Mouse (Mus musculus): ENCODE measurements around the gene Ccdc12. TPM values are rescaled to one million over a fixed set of nuclear protein-coding genes. Genes with fewer than 3 reads are reported as not detected.

Gene Ccdc12
- polyA plus RNA-seq, 1 experiment = 124 TPM

- 94% methylated on average over 6 of the region's 6 CpGs for WGBS
- Histone ChIP-seq H3K4me1 (ENCODE audit: control insufficient read depth, insufficient read depth, low read length) (peaks cover 4% of the 10 kb centered on the region), H3K4me3 (replicated peaks; ENCODE audit: extremely low read depth, low read depth, low read length) (no peak overlapping the region)
- no peak for DNase-seq
- TF ChIP-seq POLR2A (IDR thresholded peaks at IDR 0.05; ENCODE audit: borderline replicate concordance, extremely low read depth, low read depth, low read length) = no peak
- TF ChIP-seq CTCF (IDR thresholded peaks at IDR 0.05; ENCODE audit: insufficient read depth, low read length) = no peak
These were observed 55.7 kb downstream of the Ccdc12 start for GRCm38 (mm10) chr9:110711996-110712395.

- H3K4me1 ChIP-seq (ENCODE audit: control insufficient read depth, insufficient read depth, low read length) = peaks cover 4% of the 10 kb centered on the region
- no peak for TF ChIP-seq CTCF (IDR thresholded peaks at IDR 0.05; ENCODE audit: insufficient read depth, low read length)
- TF ChIP-seq POLR2A (IDR thresholded peaks at IDR 0.05; ENCODE audit: borderline replicate concordance, extremely low read depth, low read depth, low read length) = no peak
- 91% methylated on average over 4 of the region's 4 CpGs for WGBS
- no peak overlapping the region for H3K4me3 ChIP-seq (replicated peaks; ENCODE audit: extremely low read depth, low read depth, low read length)
- no peak for DNase-seq
These were observed 56.2 kb downstream of the Ccdc12 start for GRCm38 (mm10) chr9:110712545-110712944.

- TF ChIP-seq POLR2A (IDR thresholded peaks at IDR 0.05; ENCODE audit: borderline replicate concordance, extremely low read depth, low read depth, low read length) (no peak), CTCF (IDR thresholded peaks at IDR 0.05; ENCODE audit: insufficient read depth, low read length) (no peak)
- 84% methylated on average over 1 of the region's 1 CpGs for WGBS
- Histone ChIP-seq H3K4me3 (replicated peaks; ENCODE audit: extremely low read depth, low read depth, low read length) (no peak overlapping the region), H3K4me1 (ENCODE audit: control insufficient read depth, insufficient read depth, low read length) (peaks cover 4% of the 10 kb centered on the region)
- no peak for DNase-seq
These were observed 57.1 kb downstream of the Ccdc12 start for GRCm38 (mm10) chr9:110713389-110713788.

GRCm38 (mm10) chr9:110715426-110715825, 59.1 kb downstream of the Ccdc12 start:
- TF ChIP-seq POLR2A (IDR thresholded peaks at IDR 0.05; ENCODE audit: borderline replicate concordance, extremely low read depth, low read depth, low read length) (no peak), CTCF (IDR thresholded peaks at IDR 0.05; ENCODE audit: insufficient read depth, low read length) (no peak)
- no peak for DNase-seq
- no peaks in the 10 kb centered on the region for H3K4me1 ChIP-seq (ENCODE audit: control insufficient read depth, insufficient read depth, low read length)
- no peak overlapping the region for H3K4me3 ChIP-seq (replicated peaks; ENCODE audit: extremely low read depth, low read depth, low read length)
- WGBS = 48% methylated on average over 1 of the region's 1 CpGs

- H3K4me1 ChIP-seq (ENCODE audit: control insufficient read depth, insufficient read depth, low read length) = no peaks in the 10 kb centered on the region
- peak; percentile 41 for DNase-seq
- H3K4me3 ChIP-seq (replicated peaks; ENCODE audit: extremely low read depth, low read depth, low read length) = no peak overlapping the region
- 26% methylated on average over 4 of the region's 4 CpGs for WGBS
- TF ChIP-seq CTCF (IDR thresholded peaks at IDR 0.05; ENCODE audit: insufficient read depth, low read length) (peak; percentile 82), POLR2A (IDR thresholded peaks at IDR 0.05; ENCODE audit: borderline replicate concordance, extremely low read depth, low read depth, low read length) (no peak)
These were observed 60.5 kb downstream of the Ccdc12 start for GRCm38 (mm10) chr9:110716775-110717174.

- no peak overlapping the region for H3K4me3 ChIP-seq (replicated peaks; ENCODE audit: extremely low read depth, low read depth, low read length)
- no peak for DNase-seq
- no peaks in the 10 kb centered on the region for H3K4me1 ChIP-seq (ENCODE audit: control insufficient read depth, insufficient read depth, low read length)
- WGBS = 69% methylated on average over 6 of the region's 6 CpGs
- TF ChIP-seq POLR2A (IDR thresholded peaks at IDR 0.05; ENCODE audit: borderline replicate concordance, extremely low read depth, low read depth, low read length) (no peak), CTCF (IDR thresholded peaks at IDR 0.05; ENCODE audit: insufficient read depth, low read length) (no peak)
These were observed 61.8 kb downstream of the Ccdc12 start for GRCm38 (mm10) chr9:110718071-110718470.

- 77% methylated on average over 3 of the region's 3 CpGs for WGBS
- no peak for DNase-seq
- Histone ChIP-seq H3K4me3 (replicated peaks; ENCODE audit: extremely low read depth, low read depth, low read length) (no peak overlapping the region), H3K4me1 (ENCODE audit: control insufficient read depth, insufficient read depth, low read length) (no peaks in the 10 kb centered on the region)
- TF ChIP-seq POLR2A (IDR thresholded peaks at IDR 0.05; ENCODE audit: borderline replicate concordance, extremely low read depth, low read depth, low read length) (no peak), CTCF (IDR thresholded peaks at IDR 0.05; ENCODE audit: insufficient read depth, low read length) (no peak)
These were observed 62.5 kb downstream of the Ccdc12 start for GRCm38 (mm10) chr9:110718810-110719209.

- TF ChIP-seq CTCF (IDR thresholded peaks at IDR 0.05; ENCODE audit: insufficient read depth, low read length) (no peak), POLR2A (IDR thresholded peaks at IDR 0.05; ENCODE audit: borderline replicate concordance, extremely low read depth, low read depth, low read length) (no peak)
- 54% methylated on average over 5 of the region's 5 CpGs for WGBS
These were observed 63.7 kb downstream of the Ccdc12 start for GRCm38 (mm10) chr9:110719977-110720376.

GRCm38 (mm10) chr9:110722060-110722459, 65.8 kb downstream of the Ccdc12 start:
- TF ChIP-seq POLR2A (IDR thresholded peaks at IDR 0.05; ENCODE audit: borderline replicate concordance, extremely low read depth, low read depth, low read length) (no peak), CTCF (IDR thresholded peaks at IDR 0.05; ENCODE audit: insufficient read depth, low read length) (no peak)
- no peak for DNase-seq
- Histone ChIP-seq H3K4me1 (ENCODE audit: control insufficient read depth, insufficient read depth, low read length) (no peaks in the 10 kb centered on the region), H3K4me3 (replicated peaks; ENCODE audit: extremely low read depth, low read depth, low read length) (no peak overlapping the region)
- 86% methylated on average over 10 of the region's 10 CpGs for WGBS

More at GRCm38 (mm10) chr9:110719977-110720376, 63.7 kb downstream of the Ccdc12 start:
- no peak for DNase-seq
- Histone ChIP-seq H3K4me1 (ENCODE audit: control insufficient read depth, insufficient read depth, low read length) (no peaks in the 10 kb centered on the region), H3K4me3 (replicated peaks; ENCODE audit: extremely low read depth, low read depth, low read length) (no peak overlapping the region)

- no peak overlapping the region for H3K4me3 ChIP-seq (replicated peaks; ENCODE audit: extremely low read depth, low read depth, low read length)
- no peak for DNase-seq
- no peak for TF ChIP-seq POLR2A (IDR thresholded peaks at IDR 0.05; ENCODE audit: borderline replicate concordance, extremely low read depth, low read depth, low read length)
- no peak for TF ChIP-seq CTCF (IDR thresholded peaks at IDR 0.05; ENCODE audit: insufficient read depth, low read length)
- H3K4me1 ChIP-seq (ENCODE audit: control insufficient read depth, insufficient read depth, low read length) = no peaks in the 10 kb centered on the region
- 36% methylated on average over 9 of the region's 9 CpGs for WGBS
These were observed 69.4 kb downstream of the Ccdc12 start for GRCm38 (mm10) chr9:110725721-110726135.

All from lung, adult 2 months (tissue).